ENCODE assay signal across 8 mouse cellular contexts in genomic region chr6:134566818-134567485, GRCm38 (mm10). TPM values are rescaled to one million over a fixed set of nuclear protein-coding genes. Genes with fewer than 3 reads are reported as not detected.
DNase-seq lines count a peak whose midpoint lies in the region; ATAC-seq and TF ChIP-seq lines count a peak whose summit lies in the region.

Gene Lrp6, minus strand, starts transcription at chr6:134566965.

- peak within 1 kb of the TSS; percentile 98 for H3K9ac ChIP-seq in lung, embryonic 14.5 days

- under 1% methylated on average over 84 of the region's 99 CpGs for WGBS in lung, embryonic 14.5 days

- H3K27me3 ChIP-seq in G1E (ENCODE audit: insufficient read depth, low read length) = peaks cover 4% of the 10 kb centered on the region
- H3K27me3 ChIP-seq in lung, embryonic 14.5 days (ENCODE audit: insufficient read depth, low read length) = no peaks in the 10 kb centered on the region

- no peak for TF ChIP-seq CTCF in G1E (IDR thresholded peaks at IDR 0.05; ENCODE audit: low read depth, low read length)
- TF ChIP-seq CTCF in lung, embryonic 14.5 days (IDR thresholded peaks at IDR 0.05; ENCODE audit: low read depth) = no peak

- H3K36me3 ChIP-seq in G1E (replicated peaks) = peaks cover 8% of the 10 kb centered on the region
- no peaks in the 10 kb centered on the region for H3K36me3 ChIP-seq in lung, embryonic 14.5 days (ENCODE audit: insufficient read depth)

- H3K27ac ChIP-seq in lung, embryonic 14.5 days (ENCODE audit: low read depth) = peak within 1 kb of the TSS; percentile 99

- H3K4me2 ChIP-seq in lung, embryonic 14.5 days = peak within 1 kb of the TSS; percentile 90

- H3K4me1 ChIP-seq in G1E (ENCODE audit: insufficient read depth, low read depth, low read length) = peaks cover 21% of the 10 kb centered on the region
- no peaks in the 10 kb centered on the region for H3K4me1 ChIP-seq in lung, embryonic 14.5 days (ENCODE audit: insufficient read depth)

- no peaks in the 10 kb centered on the region for H3K9me3 ChIP-seq in G1E (replicated peaks)
- H3K9me3 ChIP-seq in lung, embryonic 14.5 days (ENCODE audit: low read depth, low read length) = no peaks in the 10 kb centered on the region

- peak; percentile 47 for ATAC-seq in G1E (ENCODE audit: extremely low read depth, insufficient number of reproducible peaks, low FRiP score, poor library complexity, severe bottlenecking)
- peak; percentile 94 for ATAC-seq in lung, embryonic 14.5 days (ENCODE audit: insufficient read depth)
- peak; percentile 75 for ATAC-seq in neutrophil, adult 5-6 weeks (ENCODE audit: extremely low read depth, insufficient number of reproducible peaks, low FRiP score, poor library complexity, severe bottlenecking)

- H3K4me3 ChIP-seq in G1E (ENCODE audit: low read depth, low read length) = peak within 1 kb of the TSS; percentile 82
- H3K4me3 ChIP-seq in lung, embryonic 14.5 days (ENCODE audit: low read depth, low read length) = peak within 1 kb of the TSS; percentile 98

- peak; percentile 82 for DNase-seq in G1E (ENCODE audit: low spot score)
- DNase-seq in cerebellum, adult 11-12 months = peak; percentile 82
- DNase-seq in forelimb bud, embryonic 11.5 days (ENCODE audit: low read depth, low spot score) = peak; percentile 81
- DNase-seq in heart, postnatal 4 days = peak; percentile 90
- DNase-seq in layer of hippocampus, adult 8-10 months (ENCODE audit: low spot score in 2 of 2) = peak; percentile 38 to 70
- DNase-seq in lung, embryonic 14.5 days = peak; percentile 93
- DNase-seq in testis, postnatal 14 days (ENCODE audit: low spot score) = peak; percentile 87

RNA-seq across cellular contexts. Expression of gene Lrp6, which starts in this region (rescaled TPM):
- total RNA-seq in G1E (2014; fragmentation: Nextera tagmentation) (74.3 and 75.2 TPM in 2 replicates), G1E (2017) (60.9 and 75.2 TPM in 2 replicates)
- polyA plus RNA-seq in G1E (2012) = 18.5 and 19.8 TPM in 2 replicates
- total RNA-seq in heart, postnatal 4 days (2021) = 10 to 100 TPM; 48.6 to 50.9 TPM
- total RNA-seq in layer of hippocampus, adult 8-10 months (2022) = 10 to 100 TPM; 49.4 to 62.8 (median 50.2) TPM
- polyA plus RNA-seq in lung, embryonic 14.5 days (2014; fragmentation: Nextera tagmentation; extraction: Ambion mirVana) = 34.0 and 35.8 TPM in 2 replicates
- total RNA-seq in neutrophil, adult 5-6 weeks (2017) = 36.7 and 37.5 TPM in 2 replicates

Comparison
In these comparisons a context has a peak if more than half of its experiments do, and no peak if none do; other contexts are left out.
1. Peak in every context shown above with its lines: DNase-seq, ATAC-seq, H3K4me3 ChIP-seq and H3K27ac ChIP-seq.